Comparison of ENCODE assay signal across 18 mouse cellular contexts in genomic region chr7:101767335-101767907, GRCm38 (mm10). TPM values are rescaled to one million over a fixed set of nuclear protein-coding genes. Genes with fewer than 3 reads are reported as not detected.
DNase-seq lines count a peak whose midpoint lies in the region; ATAC-seq and TF ChIP-seq lines count a peak whose summit lies in the region.
"Had no signal": no experiment of that assay in that cellular context is flagged by ENCODE, and none has a peak within 500 bp of the region (broad histone marks: within the 10 kb centered on the region; RNA-seq: fewer than 3 reads in every experiment).

No protein-coding gene starts in this region.

- DNase-seq in left cerebral cortex, adult 18-20 months (ENCODE audit: low spot score in 2 of 2): peak; percentile 34 to 54
- DNase-seq in left cerebral cortex, postnatal 4 days: no peak
- peak; percentile 15 for DNase-seq in adipocyte (ENCODE audit: low spot score)
- DNase-seq in heart, embryonic 10.5 days (ENCODE audit: low spot score): no peak
- DNase-seq in heart, postnatal 36 days: peak; percentile 11 to 19
- no peak for DNase-seq in kidney, adult 2 months
- no peak for DNase-seq in embryo, embryonic 10 days (ENCODE audit: low spot score)
- DNase-seq: adrenal gland, postnatal 10 days; B cell, adult 2 months; cerebellum, postnatal 14 days; kidney, postnatal 14 days had no signal

- TF ChIP-seq POLR2A in kidney, adult 2 months (IDR thresholded peaks at IDR 0.05; ENCODE audit: low read depth, low read length): no peak

- H3K36me3 ChIP-seq in heart, embryonic 10.5 days: peaks cover 16% of the 10 kb centered on the region
- H3K36me3 ChIP-seq in kidney, adult 2 months (ENCODE audit: control insufficient read depth, insufficient read depth, low read length): no peaks in the 10 kb centered on the region
- peaks cover 7% of the 10 kb centered on the region; the same call in 1 of the 2 replicates for H3K36me3 ChIP-seq in midbrain, embryonic 16.5 days (ENCODE audit: control insufficient read depth, insufficient read depth, low read length)

- H3K9ac ChIP-seq in midbrain, embryonic 16.5 days (ENCODE audit: low read depth, low read length): no peak overlapping the region
- H3K9ac ChIP-seq: neural tube, embryonic 15.5 days had no signal

- peaks cover 28% of the 10 kb centered on the region for H3K4me1 ChIP-seq in heart, embryonic 10.5 days
- H3K4me1 ChIP-seq in kidney, adult 2 months (ENCODE audit: control insufficient read depth, insufficient read depth, low read length): no peaks in the 10 kb centered on the region
- peaks cover 14% of the 10 kb centered on the region for H3K4me1 ChIP-seq in midbrain, embryonic 16.5 days (ENCODE audit: control insufficient read depth, insufficient read depth, low read length)

- 50% methylated on average over 5 of the region's 5 CpGs for WGBS in heart, embryonic 10.5 days
- WGBS in kidney, adult 2 months: 79% methylated on average over 5 of the region's 5 CpGs
- WGBS in midbrain, embryonic 16.5 days: 90% methylated on average over 5 of the region's 5 CpGs

- no peak for ATAC-seq in midbrain, embryonic 16.5 days
- ATAC-seq: inflammation-experienced regulatory T-cells, adult 6 months had no signal

- no peak for TF ChIP-seq CTCF in kidney, adult 2 months (conservative IDR thresholded peaks at IDR 0.05; ENCODE audit: insufficient read depth, insufficient read length, low read depth, low read length)

- no peak overlapping the region for H3K4me3 ChIP-seq in heart, embryonic 10.5 days
- no peak overlapping the region for H3K4me3 ChIP-seq in kidney, adult 2 months (ENCODE audit: insufficient read depth, low read depth, low read length)
- no peak overlapping the region for H3K4me3 ChIP-seq in midbrain, embryonic 16.5 days (ENCODE audit: low read depth, low read length)
- H3K4me3 ChIP-seq: neural tube, embryonic 15.5 days had no signal

- H3K4me2 ChIP-seq in midbrain, embryonic 16.5 days (ENCODE audit: low read length): no peak overlapping the region
- H3K4me2 ChIP-seq: neural tube, embryonic 15.5 days had no signal

- no peaks in the 10 kb centered on the region for H3K27me3 ChIP-seq in heart, embryonic 10.5 days (ENCODE audit: insufficient read depth, poor library complexity, severe bottlenecking)
- no peaks in the 10 kb centered on the region for H3K27me3 ChIP-seq in kidney, adult 2 months (replicated peaks; ENCODE audit: control insufficient read depth, insufficient read depth, low read length)
- no peaks in the 10 kb centered on the region for H3K27me3 ChIP-seq in midbrain, embryonic 16.5 days (ENCODE audit: control insufficient read depth, insufficient read depth, low read depth, low read length)
- H3K27me3 ChIP-seq: neural tube, embryonic 15.5 days had no signal

- H3K9me3 ChIP-seq in heart, embryonic 10.5 days: no peaks in the 10 kb centered on the region
- no peaks in the 10 kb centered on the region for H3K9me3 ChIP-seq in midbrain, embryonic 16.5 days (replicated peaks; ENCODE audit: control insufficient read depth, low read length, poor library complexity, severe bottlenecking)
- H3K9me3 ChIP-seq: neural tube, embryonic 15.5 days had no signal

- peak overlapping the region; percentile 62 for H3K27ac ChIP-seq in heart, embryonic 10.5 days
- no peak overlapping the region for H3K27ac ChIP-seq in kidney, adult 2 months (ENCODE audit: insufficient read depth, low read depth, low read length)
- no peak overlapping the region for H3K27ac ChIP-seq in midbrain, embryonic 16.5 days (ENCODE audit: low read length)
- H3K27ac ChIP-seq: neural tube, embryonic 15.5 days had no signal

- intact Hi-C loops in left cerebral cortex, postnatal 4 days (cut with DNase I): no loop called here
- intact Hi-C loops in heart, postnatal 36 days (cut with DNase I): loop anchor here (5.0 kb wide), 1 partner anchor 85 kb away; no protein-coding TSS in a partner anchor

RNA-seq across cellular contexts. Expression of gene Phox2a, which starts 50.7 kb away (rescaled TPM):
- total RNA-seq in left cerebral cortex, adult 18-20 months (2021): under 1 TPM; 0.51 to 0.68 TPM
- not detected for total RNA-seq in left cerebral cortex, postnatal 4 days (2021)
- 0.15 and 0.36 TPM in 2 replicates for polyA plus RNA-seq in heart, embryonic 10.5 days (2016; fragmentation: Nextera tagmentation; extraction: Ambion mirVana)
- total RNA-seq in heart, postnatal 36 days (2021): under 1 TPM; 0.33 to 0.36 TPM
- 0.20 TPM in 1 of 2 replicates, not detected in the other for polyA plus RNA-seq in kidney, adult 2 months (2012; rRNA removed)
- polyA plus RNA-seq in midbrain, embryonic 16.5 days (2015; fragmentation: Nextera tagmentation; extraction: Ambion mirVana): 0.21 TPM in 1 of 2 replicates, not detected in the other
- total RNA-seq: hematopoietic stem cell, adult 5-6 weeks; layer of hippocampus, postnatal 14 days had no signal
- polyA plus RNA-seq: frontal cortex, adult 2 months; inflammation-experienced regulatory T-cells, adult 6 months; limb, embryonic 11.5 days had no signal

Comparison
In these comparisons a context has a peak if more than half of its experiments do, and no peak if none do; other contexts are left out.
1. DNase-seq: peak in left cerebral cortex, adult 18-20 months (2 of 2), adipocyte (single experiment) and heart, postnatal 36 days (2 of 2); none in left cerebral cortex, postnatal 4 days (single experiment), heart, embryonic 10.5 days (single experiment), kidney, adult 2 months (single experiment) and embryo, embryonic 10 days (single experiment).